Mouse (Mus musculus): ENCODE results near the gene Gm10428. TPM values are rescaled to one million over a fixed set of nuclear protein-coding genes. Genes with fewer than 3 reads are reported as not detected.

Gm10428 gene
- polyA plus RNA-seq, 1 experiment from 2014 or later = not detected

Other genes with a start within 250 kb of the Gm10428 start
- gene Cenpv, start 213.8 kb upstream of the Gm10428 start, polyA plus RNA-seq (2014; fragmentation: Nextera tagmentation; extraction: Ambion mirVana) = 31.1 and 44.9 TPM in 2 replicates
- gene Ubb, start 201.9 kb upstream of the Gm10428 start, polyA plus RNA-seq (2014; fragmentation: Nextera tagmentation; extraction: Ambion mirVana) = 2,820 and 3,158 TPM in 2 replicates
- gene Trpv2, start 178.6 kb upstream of the Gm10428 start, polyA plus RNA-seq (2014; fragmentation: Nextera tagmentation; extraction: Ambion mirVana) = 11.6 and 12.4 TPM in 2 replicates
- gene Lrrc75a, start 104.6 kb upstream of the Gm10428 start, polyA plus RNA-seq (2014; fragmentation: Nextera tagmentation; extraction: Ambion mirVana) = 12.9 and 13.7 TPM in 2 replicates
- gene Mmgt2, start 104.4 kb upstream of the Gm10428 start, polyA plus RNA-seq (2014; fragmentation: Nextera tagmentation; extraction: Ambion mirVana) = 56.7 and 57.4 TPM in 2 replicates
- gene Zfp287, start 21.2 kb upstream of the Gm10428 start, polyA plus RNA-seq (2014; fragmentation: Nextera tagmentation; extraction: Ambion mirVana) = 7.7 and 8.9 TPM in 2 replicates
- gene Zfp286, start 36.4 kb downstream of the Gm10428 start, polyA plus RNA-seq (2014; fragmentation: Nextera tagmentation; extraction: Ambion mirVana) = 19.3 and 20.3 TPM in 2 replicates
- gene Trim16, start 67.1 kb downstream of the Gm10428 start, polyA plus RNA-seq (2014; fragmentation: Nextera tagmentation; extraction: Ambion mirVana) = 13.1 and 14.4 TPM in 2 replicates
- gene Fbxw10, start 94.0 kb downstream of the Gm10428 start, polyA plus RNA-seq (2014; fragmentation: Nextera tagmentation; extraction: Ambion mirVana) = 0.26 and 0.55 TPM in 2 replicates
- 59.3 and 61.8 TPM in 2 replicates for gene Tvp23b, start 126.4 kb downstream of the Gm10428 start, polyA plus RNA-seq (2014; fragmentation: Nextera tagmentation; extraction: Ambion mirVana)
- 0.35 TPM in 1 of 2 replicates, not detected in the other for gene Cdrt4, start 198.1 kb downstream of the Gm10428 start, polyA plus RNA-seq (2014; fragmentation: Nextera tagmentation; extraction: Ambion mirVana)